Mouse (Mus musculus) heart, adult 11 months (tissue): Measurements from ENCODE around the gene Fgfr2.
A peak's percentile ranks its signal among the peaks of the same experiment; 100 is the strongest.
"Not testable (repeated sequence)": the region's sequence is repeated elsewhere in the genome, so short reads cannot be mapped to it uniquely, and the experiment has no call there.

ENCODE experiments used
- DNase-seq: peaks from one replicate; pipeline ENCODE4 v3.0.0; 2022

Fgfr2 gene

GRCm38 (mm10) chr7:131182685-131183084, 1940.5 kb downstream of the Fgfr2 start:
- peak; percentile 68 for DNase-seq

GRCm38 (mm10) chr7:131174121-131174520, 1949.0 kb downstream of the Fgfr2 start, which contains the start of gene 5430419D17Rik:
Gene 5430419D17Rik, plus strand, starts transcription at chr7:131174402.
- peak; percentile 74 for DNase-seq

GRCm38 (mm10) chr7:131169099-131169498, 1954.1 kb downstream of the Fgfr2 start:
- DNase-seq, result no peak

GRCm38 (mm10) chr7:131167771-131168170, 1955.4 kb downstream of the Fgfr2 start:
- DNase-seq, result peak; percentile 73

- DNase-seq, result peak; percentile 74
Measured at GRCm38 (mm10) chr7:131162251-131162650, 1960.9 kb downstream of the Fgfr2 start.

GRCm38 (mm10) chr7:131153044-131153443, 1970.1 kb downstream of the Fgfr2 start:
- DNase-seq, result no peak

GRCm38 (mm10) chr7:131150179-131150578, 1973.0 kb downstream of the Fgfr2 start:
- no peak for DNase-seq

- DNase-seq, result no peak
Measured at GRCm38 (mm10) chr7:131146214-131146613, 1976.9 kb downstream of the Fgfr2 start, which contains the start of gene 4933402N03Rik. Gene 4933402N03Rik, minus strand, starts transcription at chr7:131146314.

- no peak for DNase-seq
Measured at GRCm38 (mm10) chr7:131133181-131133580, 1990.0 kb downstream of the Fgfr2 start.

- DNase-seq, result peak; percentile 80
Measured at GRCm38 (mm10) chr7:131130021-131130420, 1993.1 kb downstream of the Fgfr2 start.

GRCm38 (mm10) chr7:131122210-131122807, 2000.8 kb downstream of the Fgfr2 start:
- peak; percentile 73 for DNase-seq

GRCm38 (mm10) chr7:131114434-131114833, 2008.7 kb downstream of the Fgfr2 start:
- DNase-seq, result peak; percentile 89

GRCm38 (mm10) chr7:131113676-131114075, 2009.5 kb downstream of the Fgfr2 start:
- peak; percentile 85 for DNase-seq

- DNase-seq, result peak; percentile 83
Measured at GRCm38 (mm10) chr7:131112486-131112885, 2010.7 kb downstream of the Fgfr2 start.

- peak; percentile 45 for DNase-seq
Measured at GRCm38 (mm10) chr7:131082403-131082802, 2040.7 kb downstream of the Fgfr2 start.

- peak; percentile 53 for DNase-seq
Measured at GRCm38 (mm10) chr7:131075956-131076355, 2047.2 kb downstream of the Fgfr2 start.

- DNase-seq, result not testable (repeated sequence)
Measured at GRCm38 (mm10) chr7:131074098-131074497, 2049.1 kb downstream of the Fgfr2 start.

- not testable (repeated sequence) for DNase-seq
Measured at GRCm38 (mm10) chr7:131073476-131073875, 2049.7 kb downstream of the Fgfr2 start.

- not testable (repeated sequence) for DNase-seq
Measured at GRCm38 (mm10) chr7:131068191-131068590, 2055.0 kb downstream of the Fgfr2 start.

GRCm38 (mm10) chr7:131062541-131062940, 2060.6 kb downstream of the Fgfr2 start:
- no peak for DNase-seq

- not testable (repeated sequence) for DNase-seq
Measured at GRCm38 (mm10) chr7:131059808-131060207, 2063.3 kb downstream of the Fgfr2 start.

- not testable (repeated sequence) for DNase-seq
Measured at GRCm38 (mm10) chr7:131057918-131058317, 2065.2 kb downstream of the Fgfr2 start.

GRCm38 (mm10) chr7:131054808-131055370, 2068.3 kb downstream of the Fgfr2 start:
- DNase-seq, result no peak

- DNase-seq, result peak; percentile 64
Measured at GRCm38 (mm10) chr7:131049829-131050228, 2073.3 kb downstream of the Fgfr2 start.
